Mouse (Mus musculus) bone marrow macrophage, adult 2 months (primary cell): ENCODE data around the gene Slc23a2.

Source experiments
- CTCF ChIP-seq: IDR thresholded peaks from 2 replicates; pipeline ENCODE4 v1.5.1; 2012; ENCODE audit warnings: low read depth, mild to moderate bottlenecking, low read length, moderate library complexity
- POLR2A ChIP-seq: IDR thresholded peaks from 2 replicates; pipeline ENCODE4 v1.6.1; 2012; ENCODE audit warnings: mild to moderate bottlenecking, low read depth, low read length, borderline replicate concordance

- TF ChIP-seq CTCF = no peak
- TF ChIP-seq POLR2A = no peak
Measured at GRCm38 (mm10) chr2:132098942-132099672, 45.8 kb downstream of the Slc23a2 start.
